Mouse (Mus musculus) erythroblast, embryonic 14.5 days (primary cell): ENCODE results near the gene Grb14. TPM values are rescaled to one million over a fixed set of nuclear protein-coding genes. Genes with fewer than 3 reads are reported as not detected.

Experiments
- H3K27me3 ChIP-seq: 2 replicates; pipeline ENCODE4 v1.6.1; 2012; ENCODE audit warnings: inconsistent platforms; ENCODE audit not compliant: control insufficient read depth
- H3K36me3 ChIP-seq: 2 replicates; pipeline ENCODE4 v1.6.1; 2012; ENCODE audit warnings: mild to moderate bottlenecking, inconsistent platforms; ENCODE audit not compliant: control insufficient read depth
- H3K4me1 ChIP-seq: 2 replicates; pipeline ENCODE4 v1.6.1; 2012; ENCODE audit warnings: inconsistent platforms; ENCODE audit not compliant: control insufficient read depth
- H3K4me3 ChIP-seq: replicated peaks from 2 replicates; pipeline ENCODE3; 2012; ENCODE audit warnings: moderate library complexity, mild to moderate bottlenecking, inconsistent platforms
- H3K9me3 ChIP-seq: 2 replicates; pipeline ENCODE4 v1.6.1; 2012; ENCODE audit warnings: low read length, inconsistent platforms, mixed read lengths; ENCODE audit not compliant: control insufficient read depth
- GATA1 ChIP-seq: IDR thresholded peaks from 2 replicates; pipeline ENCODE4 v1.6.1; 2012; ENCODE audit warnings: low read length, inconsistent platforms, mixed read lengths
- TAL1 ChIP-seq: IDR thresholded peaks from 3 replicates; pipeline ENCODE4 v1.6.1; 2012; ENCODE audit warnings: low read length, inconsistent platforms, mixed read lengths
- polyA plus RNA-seq: library from polyadenylated mRNA; stranded (reverse); fragments of >175 nt; gene quantifications from 2 replicates; pipeline ENCODE4 v1.2.3, GENCODE M21; 2012

Grb14 gene
- polyA plus RNA-seq, 1 experiment = 0.02 TPM

DNA sequence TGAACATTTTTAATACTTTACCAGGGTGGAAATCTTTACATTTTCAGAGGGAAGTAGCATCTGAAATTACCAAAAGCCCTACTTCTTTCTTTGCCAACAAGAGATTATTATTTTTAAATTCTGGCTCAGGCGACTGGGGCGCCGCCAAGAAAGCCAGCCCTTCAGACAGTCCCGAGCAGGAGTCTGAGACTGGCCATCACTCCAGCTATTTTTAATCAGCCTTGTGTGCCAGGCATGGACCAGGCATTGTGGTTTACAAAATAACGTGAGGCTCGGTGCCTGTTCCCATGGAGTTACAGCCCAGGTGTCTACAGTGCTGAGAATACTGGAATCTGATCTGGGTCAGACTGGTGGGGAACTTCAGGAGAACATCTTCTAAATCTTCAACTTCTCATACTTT lies 58.5 kb downstream of the Grb14 start:
- Histone ChIP-seq H3K27me3 (no peaks in the 10 kb centered on the region), H3K9me3 (no peaks in the 10 kb centered on the region), H3K4me1 (no peaks in the 10 kb centered on the region), H3K4me3 (no peak overlapping the region), H3K36me3 (no peaks in the 10 kb centered on the region)
- TF ChIP-seq GATA1 (no peak), TAL1 (no peak)

DNA sequence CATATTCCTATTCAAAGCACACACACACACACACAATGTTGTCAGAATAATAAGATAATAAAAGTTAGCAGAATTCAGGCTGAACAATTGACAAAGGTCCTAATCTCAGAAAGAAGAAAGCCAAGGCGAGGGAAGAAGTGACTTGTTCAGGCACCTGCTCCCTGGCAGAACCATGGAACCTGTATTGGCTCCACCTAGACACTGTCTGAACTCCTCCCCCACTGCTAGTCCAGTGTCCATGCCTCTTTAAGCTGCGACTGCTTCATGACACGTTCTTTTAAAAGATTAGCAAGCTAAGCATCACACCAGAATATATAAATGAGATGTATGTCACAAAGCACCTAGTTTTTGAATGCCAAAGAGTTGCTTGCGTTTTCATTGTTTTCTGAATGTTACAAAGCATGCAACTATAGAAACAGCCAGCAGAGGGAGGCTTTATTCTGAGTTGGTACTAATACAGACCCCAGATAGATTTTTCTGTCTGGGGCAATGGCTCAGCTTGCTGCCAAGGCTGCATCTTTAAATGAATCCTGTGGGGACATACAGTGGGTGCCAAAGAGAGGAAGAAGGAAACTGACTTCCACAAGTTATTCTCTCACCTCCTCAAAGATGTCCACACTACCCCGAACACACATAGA lies 59.4 kb downstream of the Grb14 start:
- H3K36me3 ChIP-seq = no peaks in the 10 kb centered on the region
- no peak overlapping the region for H3K4me3 ChIP-seq
- TF ChIP-seq TAL1 = no peak
- TF ChIP-seq GATA1 = no peak
- no peaks in the 10 kb centered on the region for H3K9me3 ChIP-seq
- no peaks in the 10 kb centered on the region for H3K4me1 ChIP-seq
- no peaks in the 10 kb centered on the region for H3K27me3 ChIP-seq

GRCm38 (mm10) chr2:64962196-64962595 lies 62.6 kb downstream of the Grb14 start:
- Histone ChIP-seq H3K9me3 (no peaks in the 10 kb centered on the region), H3K4me1 (no peaks in the 10 kb centered on the region), H3K4me3 (no peak overlapping the region), H3K36me3 (no peaks in the 10 kb centered on the region), H3K27me3 (no peaks in the 10 kb centered on the region)
- no peak for TF ChIP-seq TAL1
- no peak for TF ChIP-seq GATA1

- no peak overlapping the region for H3K4me3 ChIP-seq
- H3K27me3 ChIP-seq = no peaks in the 10 kb centered on the region
- H3K36me3 ChIP-seq = no peaks in the 10 kb centered on the region
- H3K4me1 ChIP-seq = no peaks in the 10 kb centered on the region
- TF ChIP-seq GATA1 (no peak), TAL1 (no peak)
- H3K9me3 ChIP-seq = no peaks in the 10 kb centered on the region
These were observed 63.4 kb downstream of the Grb14 start for GRCm38 (mm10) chr2:64961381-64961780.

DNA sequence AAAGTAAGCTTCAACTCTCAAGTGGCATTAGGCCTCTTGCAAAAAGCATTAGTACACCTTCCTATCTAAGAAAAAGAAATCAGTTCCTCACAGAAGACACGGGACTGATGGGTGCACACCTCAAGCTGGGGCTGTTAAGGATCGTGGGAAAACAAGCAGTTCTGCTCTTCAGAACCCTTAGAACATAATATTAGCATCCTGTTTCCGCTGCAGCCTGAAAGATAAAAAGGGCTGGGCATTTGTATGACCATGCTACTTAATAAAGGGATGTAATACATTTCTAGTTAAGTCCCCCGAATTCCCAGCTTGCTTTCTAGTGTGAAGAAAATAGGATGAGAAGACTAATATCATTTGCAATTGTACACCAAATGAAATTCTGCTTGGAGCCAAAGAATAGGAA lies 65.1 kb downstream of the Grb14 start:
- Histone ChIP-seq H3K36me3 (no peaks in the 10 kb centered on the region), H3K4me1 (no peaks in the 10 kb centered on the region), H3K4me3 (no peak overlapping the region), H3K9me3 (no peaks in the 10 kb centered on the region), H3K27me3 (no peaks in the 10 kb centered on the region)
- TF ChIP-seq TAL1 (no peak), GATA1 (no peak)

GRCm38 (mm10) chr2:64955441-64955840 lies 69.3 kb downstream of the Grb14 start:
- no peak overlapping the region for H3K4me3 ChIP-seq
- H3K27me3 ChIP-seq = no peaks in the 10 kb centered on the region
- TF ChIP-seq GATA1 = no peak
- TF ChIP-seq TAL1 = no peak
- H3K4me1 ChIP-seq = no peaks in the 10 kb centered on the region
- H3K9me3 ChIP-seq = no peaks in the 10 kb centered on the region
- no peaks in the 10 kb centered on the region for H3K36me3 ChIP-seq

GRCm38 (mm10) chr2:64949210-64949609 lies 75.6 kb downstream of the Grb14 start:
- Histone ChIP-seq H3K27me3 (no peaks in the 10 kb centered on the region), H3K4me3 (no peak overlapping the region), H3K36me3 (no peaks in the 10 kb centered on the region), H3K9me3 (no peaks in the 10 kb centered on the region), H3K4me1 (no peaks in the 10 kb centered on the region)
- TF ChIP-seq TAL1 = no peak
- no peak for TF ChIP-seq GATA1

- TF ChIP-seq TAL1 (no peak), GATA1 (no peak)
These were observed 76.2 kb downstream of the Grb14 start for GRCm38 (mm10) chr2:64948418-64949169.

DNA sequence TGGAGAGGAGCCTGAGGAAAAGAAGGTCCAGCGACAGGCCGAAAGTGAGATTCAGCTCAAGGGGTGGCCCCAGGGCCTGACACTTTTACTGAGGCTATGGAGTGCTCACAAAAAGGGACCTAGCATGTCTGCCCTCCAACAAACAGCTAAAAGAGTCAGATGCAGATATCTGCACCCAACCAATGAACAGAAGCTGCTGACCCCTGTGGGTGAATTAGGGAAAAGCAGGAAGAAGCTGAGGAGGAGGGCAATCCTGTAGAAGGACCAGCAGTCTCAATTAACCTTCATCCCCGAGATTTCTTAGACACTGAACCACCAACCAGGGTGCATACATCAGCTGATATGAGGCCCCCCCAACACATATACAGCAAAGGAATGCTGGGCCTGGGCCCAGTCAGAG lies 77.3 kb downstream of the Grb14 start:
- Histone ChIP-seq H3K36me3 (no peaks in the 10 kb centered on the region), H3K4me1 (no peaks in the 10 kb centered on the region), H3K27me3 (no peaks in the 10 kb centered on the region), H3K4me3 (no peak overlapping the region), H3K9me3 (no peaks in the 10 kb centered on the region)
- TF ChIP-seq GATA1 = no peak
- TF ChIP-seq TAL1 = no peak

More at GRCm38 (mm10) chr2:64948418-64949169, 76.2 kb downstream of the Grb14 start:
- no peaks in the 10 kb centered on the region for H3K27me3 ChIP-seq
- no peaks in the 10 kb centered on the region for H3K4me1 ChIP-seq
- no peaks in the 10 kb centered on the region for H3K36me3 ChIP-seq
- no peak overlapping the region for H3K4me3 ChIP-seq
- H3K9me3 ChIP-seq = no peaks in the 10 kb centered on the region
